Mouse (Mus musculus) spleen, adult 12 weeks (tissue): ENCODE results near the gene Prrt1.
A peak's percentile ranks its signal among the peaks of the same experiment; 100 is the strongest.

Source experiments
- DNase-seq: peaks from one replicate; pipeline ENCODE4 v3.0.0; 2022; ENCODE audit warnings: low spot score

Prrt1 gene

GRCm38 (mm10) chr17:34597566-34598095 lies 31.7 kb upstream of the Prrt1 start, which contains the start of gene Ager:
Gene Ager, plus strand, starts transcription at chr17:34597862.
- no peak for DNase-seq

- no peak for DNase-seq
Measured at GRCm38 (mm10) chr17:34599891-34600290, 29.4 kb upstream of the Prrt1 start.

- no peak for DNase-seq
Measured at GRCm38 (mm10) chr17:34601796-34602195, 27.5 kb upstream of the Prrt1 start.

- DNase-seq = peak; percentile 95
Measured at GRCm38 (mm10) chr17:34603375-34604060, 25.8 kb upstream of the Prrt1 start, which contains the start of gene Rnf5. Gene Rnf5, minus strand, starts transcription at chr17:34603690.

- peak; percentile 92 for DNase-seq
Measured at GRCm38 (mm10) chr17:34604061-34604508, 25.2 kb upstream of the Prrt1 start, which contains the start of gene Agpat1. Gene Agpat1, plus strand, starts transcription at chr17:34604262.

GRCm38 (mm10) chr17:34604511-34605237 lies 24.7 kb upstream of the Prrt1 start:
- DNase-seq = no peak

- DNase-seq = peak; percentile 81
Measured at GRCm38 (mm10) chr17:34605609-34606008, 23.7 kb upstream of the Prrt1 start.

GRCm38 (mm10) chr17:34606186-34607039 lies 22.9 kb upstream of the Prrt1 start:
- no peak for DNase-seq

GRCm38 (mm10) chr17:34607997-34608396 lies 21.3 kb upstream of the Prrt1 start:
- no peak for DNase-seq

GRCm38 (mm10) chr17:34611050-34611449 lies 18.3 kb upstream of the Prrt1 start:
- DNase-seq = no peak

- DNase-seq = no peak
Measured at GRCm38 (mm10) chr17:34613054-34613645, 16.2 kb upstream of the Prrt1 start.

GRCm38 (mm10) chr17:34613830-34614229 lies 15.5 kb upstream of the Prrt1 start:
- DNase-seq = no peak

- DNase-seq = no peak
Measured at GRCm38 (mm10) chr17:34615871-34616270, 13.5 kb upstream of the Prrt1 start, which contains the start of gene Egfl8. Gene Egfl8, minus strand, starts transcription at chr17:34615971.

- peak; percentile 67 for DNase-seq
Measured at GRCm38 (mm10) chr17:34618999-34619398, 10.3 kb upstream of the Prrt1 start.

- no peak for DNase-seq
Measured at GRCm38 (mm10) chr17:34621006-34621405, 8.3 kb upstream of the Prrt1 start.

GRCm38 (mm10) chr17:34623161-34623560 lies 6.2 kb upstream of the Prrt1 start:
- DNase-seq = no peak

GRCm38 (mm10) chr17:34624981-34625380 lies 4.4 kb upstream of the Prrt1 start:
- DNase-seq = no peak

- no peak for DNase-seq
Measured at GRCm38 (mm10) chr17:34626062-34626772, 3.1 kb upstream of the Prrt1 start.

GRCm38 (mm10) chr17:34626773-34627092 lies 2.6 kb upstream of the Prrt1 start:
- peak; percentile 25 for DNase-seq

- peak; percentile 43 for DNase-seq
Measured at GRCm38 (mm10) chr17:34627093-34627942, 2.0 kb upstream of the Prrt1 start.
